Mouse (Mus musculus): ENCODE data around the gene Foxm1. TPM values are rescaled to one million over a fixed set of nuclear protein-coding genes. Genes with fewer than 3 reads are reported as not detected.

Foxm1 gene
- polyA plus RNA-seq, 1 experiment from 2014 or later: 23.2 TPM

Other genes with a start within 250 kb of the Foxm1 start
- gene Tspan9, start 219.4 kb upstream of the Foxm1 start, polyA plus RNA-seq (2015; fragmentation: Nextera tagmentation; extraction: Ambion mirVana): 123 and 131 TPM in 2 replicates
- 1.6 and 2.8 TPM in 2 replicates for gene Tead4, start 62.1 kb upstream of the Foxm1 start, polyA plus RNA-seq (2015; fragmentation: Nextera tagmentation; extraction: Ambion mirVana)
- gene Tulp3, start 7.1 kb upstream of the Foxm1 start, polyA plus RNA-seq (2015; fragmentation: Nextera tagmentation; extraction: Ambion mirVana): 14.6 and 15.8 TPM in 2 replicates
- 96.8 and 102 TPM in 2 replicates for gene Rhno1, start 56 bp upstream of the Foxm1 start, polyA plus RNA-seq (2015; fragmentation: Nextera tagmentation; extraction: Ambion mirVana)
- 0.28 and 0.31 TPM in 2 replicates for gene Tex52, start 12.5 kb downstream of the Foxm1 start, polyA plus RNA-seq (2015; fragmentation: Nextera tagmentation; extraction: Ambion mirVana)
- not detected in 2 replicates for gene Gm44596, start 12.5 kb downstream of the Foxm1 start, polyA plus RNA-seq (2015; fragmentation: Nextera tagmentation; extraction: Ambion mirVana)
- gene Nrip2, start 36.3 kb downstream of the Foxm1 start, polyA plus RNA-seq (2015; fragmentation: Nextera tagmentation; extraction: Ambion mirVana): 4.7 and 5.3 TPM in 2 replicates
- 28.5 and 29.0 TPM in 2 replicates for gene Itfg2, start 62.0 kb downstream of the Foxm1 start, polyA plus RNA-seq (2015; fragmentation: Nextera tagmentation; extraction: Ambion mirVana)
- gene Fkbp4, start 75.7 kb downstream of the Foxm1 start, polyA plus RNA-seq (2015; fragmentation: Nextera tagmentation; extraction: Ambion mirVana): 407 and 470 TPM in 2 replicates
- 3.4 and 10.6 TPM in 2 replicates for gene Pzp, start 163.8 kb downstream of the Foxm1 start, polyA plus RNA-seq (2015; fragmentation: Nextera tagmentation; extraction: Ambion mirVana)
- 3.3 and 6.4 TPM in 2 replicates for gene A2ml1, start 218.6 kb downstream of the Foxm1 start, polyA plus RNA-seq (2015; fragmentation: Nextera tagmentation; extraction: Ambion mirVana)

All from stomach, embryonic 15.5 days (tissue).